Mouse (Mus musculus) lung, embryonic 16.5 days (tissue): ENCODE results near the gene Orai2. TPM values are rescaled to one million over a fixed set of nuclear protein-coding genes. Genes with fewer than 3 reads are reported as not detected.

Experiments used
- microRNA-seq: library from miRNA; unstranded; fragments of <30 nt; microRNA quantifications from one replicate; pipeline ENCODE4, GENCODE M21; 2016
- polyA plus RNA-seq: library from polyadenylated mRNA; unstranded; fragments of >200 nt; fragmentation: Nextera tagmentation; extraction: Ambion mirVana; gene quantifications from 2 replicates; pipeline ENCODE4 v1.2.1, GENCODE M21; 2015

The Orai2 gene
- polyA plus RNA-seq, 1 experiment from 2014 or later = 10.3 TPM

Small RNAs within 50 kb of the gene (microRNA-seq; reads per million reads assigned to microRNA genes)
- not detected for gene Mir7035

Other genes with a start within 250 kb of the Orai2 start
- gene Ywhag, start 236.1 kb downstream of the Orai2 start, polyA plus RNA-seq = 150 and 155 TPM in 2 replicates
- 3.0 and 3.2 TPM in 2 replicates for gene Ssc4d, start 196.2 kb downstream of the Orai2 start, polyA plus RNA-seq
- 0.16 and 0.19 TPM in 2 replicates for gene Zp3, start 190.6 kb downstream of the Orai2 start, polyA plus RNA-seq
- 26.6 and 27.6 TPM in 2 replicates for gene Dtx2, start 175.9 kb downstream of the Orai2 start, polyA plus RNA-seq
- 27.1 and 32.1 TPM in 2 replicates for gene Upk3b, start 132.2 kb downstream of the Orai2 start, polyA plus RNA-seq
- gene Upk3bl, start 116.2 kb downstream of the Orai2 start, polyA plus RNA-seq = 5.4 and 8.7 TPM in 2 replicates
- gene Rasa4, start 86.8 kb downstream of the Orai2 start, polyA plus RNA-seq = 3.3 and 4.4 TPM in 2 replicates
- 210 and 211 TPM in 2 replicates for gene Polr2j, start 54.1 kb downstream of the Orai2 start, polyA plus RNA-seq
- gene Lrwd1, start 34.6 kb downstream of the Orai2 start, polyA plus RNA-seq = 37.6 and 41.3 TPM in 2 replicates
- 15.6 and 17.1 TPM in 2 replicates for gene Alkbh4, start 34.6 kb downstream of the Orai2 start, polyA plus RNA-seq
- 45.7 and 52.9 TPM in 2 replicates for gene Prkrip1, start 28.2 kb upstream of the Orai2 start, polyA plus RNA-seq
- 3.8 and 4.9 TPM in 2 replicates for gene Sh2b2, start 75.8 kb upstream of the Orai2 start, polyA plus RNA-seq